Mouse (Mus musculus) splenic B cell, adult 2 months (primary cell): ENCODE measurements around the gene Zbtb45.
A peak's percentile ranks its signal among the peaks of the same experiment; 100 is the strongest.

Experiments
- DNase-seq: peaks from one replicate; pipeline ENCODE4 v3.0.0-alpha.2; 2011; ENCODE audit warnings: low read depth, low spot score
- H3K27me3 ChIP-seq: 2 replicates; pipeline ENCODE4 v1.6.1; 2012; ENCODE audit warnings: mild to moderate bottlenecking, low read length, moderate library complexity, mixed read lengths; ENCODE audit not compliant: control insufficient read depth, poor library complexity, insufficient read depth, severe bottlenecking
- H3K36me3 ChIP-seq: 2 replicates; pipeline ENCODE4 v1.6.1; 2012; ENCODE audit warnings: mild to moderate bottlenecking, low read length, moderate library complexity, mixed read lengths; ENCODE audit not compliant: control insufficient read depth, poor library complexity, insufficient read depth, severe bottlenecking

Zbtb45 gene

GRCm38 (mm10) chr7:12997230-12997629 is 12.6 kb downstream of the Zbtb45 start:
- H3K27me3 ChIP-seq = no peaks in the 10 kb centered on the region
- no peak for DNase-seq
- no peaks in the 10 kb centered on the region for H3K36me3 ChIP-seq

GRCm38 (mm10) chr7:12995862-12996261 is 14.0 kb downstream of the Zbtb45 start:
- Histone ChIP-seq H3K27me3 (no peaks in the 10 kb centered on the region), H3K36me3 (no peaks in the 10 kb centered on the region)
- DNase-seq = no peak

DNA sequence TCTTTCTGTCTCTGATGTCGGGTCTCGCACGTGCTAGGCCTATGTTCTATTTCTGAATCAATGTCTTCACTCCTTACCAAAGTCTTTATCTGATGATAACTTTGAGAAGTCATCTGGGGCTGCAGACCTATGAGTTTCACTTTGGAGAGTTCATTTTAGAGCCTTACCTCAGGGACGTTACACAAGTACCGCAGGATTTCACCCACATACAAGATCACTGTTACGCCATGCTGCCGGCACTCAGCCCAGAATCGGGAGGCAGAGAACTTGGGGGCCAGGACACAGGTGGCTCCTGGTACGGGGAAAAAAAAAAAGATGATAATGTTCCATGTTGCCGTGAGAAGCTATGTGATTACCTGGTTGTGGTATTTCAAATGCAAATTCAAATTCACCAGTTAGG is 16.7 kb downstream of the Zbtb45 start:
- H3K36me3 ChIP-seq = no peaks in the 10 kb centered on the region
- DNase-seq = no peak
- H3K27me3 ChIP-seq = no peaks in the 10 kb centered on the region

GRCm38 (mm10) chr7:12992222-12992621 is 17.6 kb downstream of the Zbtb45 start:
- peak; percentile 73 for DNase-seq

DNA sequence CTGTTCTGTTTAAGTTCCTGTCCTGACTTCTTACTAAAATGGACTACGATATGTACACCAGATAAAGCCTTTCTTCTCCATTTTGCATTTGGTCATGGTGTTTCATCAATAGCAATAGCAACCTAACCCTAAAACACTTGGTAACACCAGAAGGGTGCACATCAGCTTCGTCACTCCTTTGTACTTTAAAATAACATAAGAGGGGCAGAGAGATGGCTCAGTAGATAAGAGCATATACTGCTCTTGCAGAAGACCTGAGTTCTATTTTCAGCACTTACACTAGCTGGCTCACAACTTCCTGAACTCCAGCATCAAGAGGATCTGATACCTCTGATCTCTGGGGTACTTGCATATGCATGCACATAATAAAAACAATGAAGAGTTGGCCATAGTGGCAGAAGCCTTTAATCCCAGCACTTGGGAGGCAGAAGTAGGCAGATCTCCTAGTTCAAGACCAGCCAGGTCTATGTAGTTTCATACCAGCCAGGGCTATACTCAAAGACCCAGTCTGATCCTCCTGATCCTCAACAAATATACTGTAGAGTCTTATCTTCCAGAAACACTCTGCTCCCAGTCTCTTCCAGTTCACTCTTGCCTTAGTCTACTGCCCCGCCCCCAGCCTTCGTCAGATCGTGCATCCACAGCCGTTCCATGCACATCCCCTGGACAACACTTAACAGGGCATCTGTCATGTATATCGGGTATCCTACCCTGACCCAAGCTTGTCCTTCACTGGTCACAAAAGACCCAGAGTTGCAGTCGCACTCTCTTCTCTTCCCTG is 22.2 kb downstream of the Zbtb45 start:
- Histone ChIP-seq H3K36me3 (no peaks in the 10 kb centered on the region), H3K27me3 (no peaks in the 10 kb centered on the region)
- no peak for DNase-seq

More at GRCm38 (mm10) chr7:12992222-12992621, 17.6 kb downstream of the Zbtb45 start:
- no peaks in the 10 kb centered on the region for H3K27me3 ChIP-seq
- H3K36me3 ChIP-seq = no peaks in the 10 kb centered on the region

GRCm38 (mm10) chr7:12986906-12987305 is 22.9 kb downstream of the Zbtb45 start:
- DNase-seq = no peak
- Histone ChIP-seq H3K36me3 (no peaks in the 10 kb centered on the region), H3K27me3 (no peaks in the 10 kb centered on the region)

DNA sequence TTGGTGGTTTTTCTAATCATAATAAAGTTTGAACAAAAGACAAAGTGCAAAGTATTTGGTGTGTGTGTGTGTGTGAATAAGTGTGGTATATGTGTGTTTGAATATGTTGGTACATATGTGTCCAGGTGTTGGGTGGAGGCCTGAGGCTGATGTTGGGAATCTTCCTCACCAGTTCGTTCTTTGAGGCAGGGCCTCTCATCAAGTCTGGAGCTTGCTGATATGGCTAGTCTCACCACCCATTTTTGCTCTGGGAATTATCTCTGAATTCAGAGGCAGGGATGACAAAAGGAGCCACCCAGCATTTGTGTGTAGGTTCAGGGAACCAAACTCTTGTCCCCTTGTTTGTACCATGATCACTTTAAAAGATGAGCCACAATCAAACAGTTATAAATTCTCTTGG is 24.1 kb downstream of the Zbtb45 start:
- no peak for DNase-seq
- H3K27me3 ChIP-seq = no peaks in the 10 kb centered on the region
- H3K36me3 ChIP-seq = no peaks in the 10 kb centered on the region; the same call in 1 of the 2 replicates

DNA sequence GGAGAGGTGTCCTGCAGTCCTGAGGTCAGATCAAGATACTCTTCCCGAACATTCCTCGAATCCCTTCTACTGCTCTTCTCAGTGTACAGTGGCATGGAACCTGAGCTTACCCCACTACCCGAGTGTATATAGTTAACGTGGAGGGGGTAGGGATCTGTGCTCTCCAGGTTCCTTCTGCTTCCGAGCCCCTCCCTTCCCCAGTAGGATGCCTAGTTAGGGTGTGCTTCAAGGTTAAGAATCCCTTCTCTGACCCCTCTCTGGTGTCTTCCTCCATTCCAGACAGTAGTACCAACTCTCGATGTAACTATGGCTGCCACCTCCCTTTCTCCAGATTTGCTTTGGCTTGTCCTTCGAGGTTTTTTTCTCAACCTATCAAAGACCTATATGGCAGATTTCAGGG is 29.5 kb downstream of the Zbtb45 start:
- H3K36me3 ChIP-seq = no peaks in the 10 kb centered on the region; the same call in 1 of the 2 replicates
- no peak for DNase-seq
- H3K27me3 ChIP-seq = no peaks in the 10 kb centered on the region

DNA sequence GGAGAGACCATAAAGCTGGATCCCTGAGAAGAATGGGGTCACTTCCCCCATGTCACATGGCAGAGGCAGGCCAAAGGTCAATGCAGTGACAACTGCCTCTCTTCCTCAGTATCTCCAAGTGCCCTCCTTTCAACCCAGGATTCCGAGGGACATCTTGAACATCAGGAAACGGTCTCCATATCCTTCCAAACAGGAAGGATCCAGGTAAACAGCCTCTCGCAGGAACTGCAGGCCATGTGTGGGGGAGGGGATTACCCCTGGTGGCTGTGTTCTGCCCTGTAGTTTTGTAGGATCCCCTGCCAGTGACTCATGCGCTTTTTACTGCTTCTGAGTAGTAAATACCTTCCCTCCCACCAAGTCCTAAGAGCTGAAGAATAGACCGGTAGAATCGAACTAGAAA is 30.1 kb downstream of the Zbtb45 start:
- no peaks in the 10 kb centered on the region for H3K27me3 ChIP-seq
- DNase-seq = no peak
- H3K36me3 ChIP-seq = no peaks in the 10 kb centered on the region; the same call in 1 of the 2 replicates

DNA sequence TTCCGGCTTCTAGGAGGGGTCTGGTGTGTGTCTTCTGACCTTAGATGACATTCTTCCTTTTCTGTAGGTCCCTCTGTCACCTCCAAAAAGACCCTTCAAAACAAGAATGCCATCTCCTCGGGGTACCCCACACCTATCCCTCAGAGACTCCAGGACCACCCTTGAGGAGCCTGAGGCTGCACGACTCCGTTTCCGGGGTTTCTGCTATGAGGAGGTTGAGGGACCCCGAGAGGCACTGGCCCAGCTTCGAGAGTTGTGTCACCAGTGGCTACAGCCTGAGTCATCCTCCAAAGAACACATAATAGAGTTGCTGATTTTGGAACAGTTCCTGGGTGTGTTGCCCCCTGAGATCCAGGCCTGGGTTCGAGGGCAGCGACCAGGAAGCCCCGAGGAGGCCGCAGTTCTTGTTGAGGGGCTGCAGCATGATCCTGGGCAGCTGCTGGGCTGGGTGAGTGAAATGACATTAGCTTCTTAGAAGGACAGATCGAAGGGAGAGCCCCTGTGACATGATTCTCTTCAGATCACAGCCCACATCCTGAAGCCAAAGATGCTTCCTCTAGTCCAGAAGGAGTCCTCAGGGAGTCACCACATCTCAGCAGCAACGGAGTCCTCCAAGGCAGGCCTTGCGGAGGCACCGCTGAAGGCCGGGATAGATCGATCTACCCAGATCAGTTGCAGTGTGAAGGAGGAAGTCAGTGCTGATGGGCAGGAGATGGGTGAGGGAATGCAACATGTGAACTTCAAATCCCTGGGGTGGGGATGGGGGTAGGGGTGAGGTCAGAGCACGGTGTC is 30.7 kb downstream of the Zbtb45 start:
- no peaks in the 10 kb centered on the region for H3K27me3 ChIP-seq
- H3K36me3 ChIP-seq = no peaks in the 10 kb centered on the region; the same call in 1 of the 2 replicates
- DNase-seq = peak; percentile 8

GRCm38 (mm10) chr7:12977682-12978389 is 32.0 kb downstream of the Zbtb45 start, which contains the start of gene Zfp446:
Gene Zfp446, plus strand, starts transcription at chr7:12977848.
- Histone ChIP-seq H3K36me3 (no peaks in the 10 kb centered on the region; the same call in 1 of the 2 replicates), H3K27me3 (no peaks in the 10 kb centered on the region)
- peak; percentile 98 for DNase-seq

- DNase-seq = no peak
- Histone ChIP-seq H3K36me3 (peaks cover 4% of the 10 kb centered on the region; the same call in 1 of the 2 replicates), H3K27me3 (no peaks in the 10 kb centered on the region)
These were observed 38.9 kb downstream of the Zbtb45 start for GRCm38 (mm10) chr7:12970906-12971305.

DNA sequence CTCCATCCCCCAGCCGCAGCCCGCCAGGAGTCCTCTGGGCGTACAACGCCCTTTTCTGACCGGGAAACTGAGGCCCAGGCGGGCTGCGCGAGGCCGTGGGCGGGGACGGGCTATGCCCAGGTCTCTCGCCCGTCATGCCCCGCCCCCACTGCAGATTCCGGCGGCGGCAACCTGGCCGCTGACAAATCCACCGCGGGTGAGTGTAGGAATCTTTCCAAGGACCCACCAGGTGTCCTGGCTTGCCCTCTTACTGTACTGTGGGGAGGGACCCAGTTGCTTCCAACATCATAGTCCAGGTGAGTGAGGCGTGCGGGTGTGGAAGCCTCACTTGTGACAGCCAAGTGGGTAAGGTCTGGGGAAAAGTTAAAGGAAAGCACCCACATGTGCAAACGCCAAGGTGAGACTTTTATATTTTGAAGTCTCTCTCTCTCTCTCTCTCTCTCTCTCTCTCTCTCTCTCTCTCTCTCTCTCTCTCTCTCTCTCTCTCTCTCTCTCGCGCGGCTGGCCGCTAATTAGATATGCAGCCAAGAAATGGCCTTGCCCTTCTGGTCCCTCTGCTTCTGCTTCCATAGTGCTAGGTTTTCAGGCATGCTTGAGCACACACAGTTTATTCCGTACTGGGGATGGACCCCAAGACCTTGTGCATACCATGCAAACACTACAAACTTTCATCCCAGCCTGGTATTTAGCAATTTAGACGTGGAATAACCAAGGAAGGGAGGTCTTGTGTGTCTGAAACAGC is 43.6 kb downstream of the Zbtb45 start:
- peak; percentile 41 for DNase-seq
- Histone ChIP-seq H3K27me3 (no peaks in the 10 kb centered on the region), H3K36me3 (peaks cover 2% of the 10 kb centered on the region; the same call in 1 of the 2 replicates)

DNA sequence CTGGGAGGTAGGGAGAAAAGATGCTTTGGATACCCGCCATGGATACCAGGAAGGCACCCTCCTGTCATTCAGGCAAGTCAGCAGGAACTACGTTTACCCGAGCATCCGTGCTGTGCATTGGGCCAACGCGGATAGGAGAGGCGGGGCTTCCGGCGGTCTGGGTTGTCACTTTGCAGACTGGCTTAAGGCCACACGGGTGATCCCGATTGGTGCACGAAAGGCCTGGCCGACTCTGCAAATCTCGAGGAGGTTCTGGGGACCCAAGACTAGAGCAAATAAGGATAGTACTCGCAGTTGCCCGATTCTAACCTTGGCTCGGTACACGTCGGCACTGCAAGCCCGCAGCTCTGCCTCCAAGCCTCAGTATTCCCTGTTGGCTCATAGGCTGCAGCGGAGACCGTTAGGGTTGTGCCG is 44.1 kb downstream of the Zbtb45 start, which contains the start of gene Zfp324:
Gene Zfp324 (plus strand): TSS at position 161 of the 414 bp plus-strand sequence.
- Histone ChIP-seq H3K27me3 (no peaks in the 10 kb centered on the region), H3K36me3 (peaks cover 2% of the 10 kb centered on the region; the same call in 1 of the 2 replicates)
- peak; percentile 87 for DNase-seq
